Mouse (Mus musculus): ENCODE measurements around the gene Pitpna. TPM values are rescaled to one million over a fixed set of nuclear protein-coding genes. Genes with fewer than 3 reads are reported as not detected.
A peak's percentile ranks its signal among the peaks of the same experiment; 100 is the strongest.

The Pitpna gene
- polyA plus RNA-seq (2015; fragmentation: Nextera tagmentation; extraction: Ambion mirVana): 82.4 and 83.4 TPM in 2 replicates

GRCm38 (mm10) chr11:75587493-75588284 is at the start of gene Pitpna:
TSS of gene Pitpna (plus strand) at chr11:75588097.
- WGBS: 3% methylated on average over 49 of the region's 49 CpGs
- Histone ChIP-seq H3K4me3 (replicated peaks) (peak within 1 kb of the TSS; percentile 77), H3K4me1 (peaks cover 16% of the 10 kb centered on the region), H3K9ac (peak within 1 kb of the TSS; percentile 76), H3K27ac (peak within 1 kb of the TSS; percentile 81), H3K36me3 (no peaks in the 10 kb centered on the region), H3K4me2 (peak within 1 kb of the TSS; percentile 85), H3K9me3 (no peaks in the 10 kb centered on the region), H3K27me3 (replicated peaks) (no peaks in the 10 kb centered on the region)
- peak; percentile 90 for ATAC-seq (ENCODE audit: insufficient read depth, low FRiP score, low read depth)

DNA sequence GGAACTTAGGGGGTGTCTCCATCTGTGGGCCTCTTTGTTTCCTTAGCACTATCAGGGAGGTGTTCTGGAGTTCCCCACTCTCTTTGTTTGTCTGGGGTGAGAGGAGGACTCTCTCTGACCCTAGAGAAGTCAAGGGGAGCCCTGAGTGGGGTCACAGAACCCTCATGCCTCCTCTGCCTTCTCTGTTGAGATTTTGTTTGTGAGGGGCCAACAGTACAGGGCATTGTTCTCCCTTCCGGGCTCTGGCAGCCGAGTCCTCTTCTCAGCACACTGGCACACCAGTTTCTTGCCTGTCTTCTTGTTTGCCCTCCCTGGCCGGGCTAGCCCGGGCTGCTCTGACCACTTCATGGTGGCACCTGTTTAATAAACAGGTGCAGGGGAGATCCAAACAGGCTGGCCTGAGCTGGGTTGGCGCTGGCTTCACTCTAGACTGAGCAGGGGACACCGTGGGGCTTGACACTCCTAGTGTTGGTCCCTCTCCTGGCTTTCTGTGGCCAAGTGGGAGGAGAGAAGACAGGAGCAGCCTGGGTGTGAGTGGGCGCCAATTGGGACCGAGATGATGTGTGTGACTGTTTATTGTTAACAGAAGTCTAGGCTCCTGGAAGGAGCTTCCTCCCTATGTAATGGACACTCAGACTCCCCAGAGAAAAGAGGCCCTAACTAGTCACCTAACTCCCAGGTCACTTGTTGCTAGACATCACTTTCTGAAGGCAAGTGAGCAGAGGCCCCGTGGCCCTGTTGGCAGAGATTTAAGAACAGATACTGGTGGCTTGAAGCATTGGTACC is 49.5 kb upstream of the Pitpna start:
- H3K4me2 ChIP-seq: no peak overlapping the region
- no peak for ATAC-seq (ENCODE audit: insufficient read depth, low FRiP score, low read depth)
- no peak overlapping the region for H3K9ac ChIP-seq
- WGBS: 56% methylated on average over 9 of the region's 9 CpGs
- no peak overlapping the region for H3K4me3 ChIP-seq (replicated peaks)
- peaks cover 15% of the 10 kb centered on the region; the same call in 1 of the 2 replicates for H3K4me1 ChIP-seq
- no peaks in the 10 kb centered on the region for H3K27me3 ChIP-seq (replicated peaks)
- no peaks in the 10 kb centered on the region for H3K36me3 ChIP-seq
- H3K27ac ChIP-seq: peak overlapping the region; percentile 28; the same call in 1 of the 2 replicates
- no peaks in the 10 kb centered on the region for H3K9me3 ChIP-seq

GRCm38 (mm10) chr11:75538970-75539299 is 49.0 kb upstream of the Pitpna start:
- H3K36me3 ChIP-seq: no peaks in the 10 kb centered on the region
- no peaks in the 10 kb centered on the region for H3K27me3 ChIP-seq (replicated peaks)
- H3K9me3 ChIP-seq: no peaks in the 10 kb centered on the region
- 77% methylated on average over 13 of the region's 13 CpGs for WGBS
- no peak overlapping the region for H3K9ac ChIP-seq
- H3K4me3 ChIP-seq (replicated peaks): no peak overlapping the region
- no peak for ATAC-seq (ENCODE audit: insufficient read depth, low FRiP score, low read depth)
- H3K4me1 ChIP-seq: peaks cover 15% of the 10 kb centered on the region; the same call in 1 of the 2 replicates
- H3K27ac ChIP-seq: no peak overlapping the region
- H3K4me2 ChIP-seq: no peak overlapping the region

- ATAC-seq (ENCODE audit: insufficient read depth, low FRiP score, low read depth): no peak
- H3K4me2 ChIP-seq: no peak overlapping the region
- WGBS: 86% methylated on average over 8 of the region's 8 CpGs
- H3K36me3 ChIP-seq: no peaks in the 10 kb centered on the region
- no peak overlapping the region for H3K27ac ChIP-seq
- no peaks in the 10 kb centered on the region for H3K9me3 ChIP-seq
- H3K27me3 ChIP-seq (replicated peaks): no peaks in the 10 kb centered on the region
- no peak overlapping the region for H3K9ac ChIP-seq
- H3K4me3 ChIP-seq (replicated peaks): no peak overlapping the region
- H3K4me1 ChIP-seq: peaks cover 11% of the 10 kb centered on the region; the same call in 1 of the 2 replicates
Measured at GRCm38 (mm10) chr11:75540209-75540608, 47.7 kb upstream of the Pitpna start.

GRCm38 (mm10) chr11:75540710-75541581 is 47.0 kb upstream of the Pitpna start:
- H3K4me3 ChIP-seq (replicated peaks): no peak overlapping the region
- H3K4me1 ChIP-seq: peaks cover 10% of the 10 kb centered on the region; the same call in 1 of the 2 replicates
- H3K9ac ChIP-seq: no peak overlapping the region
- no peak overlapping the region for H3K4me2 ChIP-seq
- 68% methylated on average over 19 of the region's 19 CpGs for WGBS
- H3K27me3 ChIP-seq (replicated peaks): no peaks in the 10 kb centered on the region
- no peak for ATAC-seq (ENCODE audit: insufficient read depth, low FRiP score, low read depth)
- no peaks in the 10 kb centered on the region for H3K36me3 ChIP-seq
- H3K27ac ChIP-seq: no peak overlapping the region
- no peaks in the 10 kb centered on the region for H3K9me3 ChIP-seq

DNA sequence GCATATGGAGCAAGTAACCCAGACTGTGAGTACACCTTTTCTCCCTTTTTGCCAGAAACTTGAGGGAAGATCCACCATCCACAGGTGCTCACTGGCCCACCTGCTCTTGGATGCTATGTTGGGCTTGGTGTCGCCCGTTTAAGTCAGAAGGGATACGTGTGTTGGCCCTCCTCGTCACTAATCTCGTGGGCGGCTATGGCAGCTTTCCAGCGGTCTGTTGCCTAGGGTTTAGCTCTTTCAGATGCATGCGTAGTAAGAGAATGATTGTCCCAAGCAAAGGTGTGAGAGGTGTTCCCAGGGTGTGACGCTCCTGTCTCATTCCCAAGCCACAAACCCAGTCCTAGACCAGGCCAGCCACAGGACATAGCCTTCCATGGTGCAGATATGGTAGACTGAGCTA is 43.2 kb upstream of the Pitpna start:
- 84% methylated on average over 9 of the region's 9 CpGs for WGBS
- no peak overlapping the region for H3K4me2 ChIP-seq
- no peaks in the 10 kb centered on the region for H3K27me3 ChIP-seq (replicated peaks)
- H3K4me1 ChIP-seq: peaks cover 11% of the 10 kb centered on the region; the same call in 1 of the 2 replicates
- ATAC-seq (ENCODE audit: insufficient read depth, low FRiP score, low read depth): no peak
- H3K36me3 ChIP-seq: no peaks in the 10 kb centered on the region
- no peaks in the 10 kb centered on the region for H3K9me3 ChIP-seq
- no peak overlapping the region for H3K27ac ChIP-seq
- H3K9ac ChIP-seq: no peak overlapping the region
- no peak overlapping the region for H3K4me3 ChIP-seq (replicated peaks)

DNA sequence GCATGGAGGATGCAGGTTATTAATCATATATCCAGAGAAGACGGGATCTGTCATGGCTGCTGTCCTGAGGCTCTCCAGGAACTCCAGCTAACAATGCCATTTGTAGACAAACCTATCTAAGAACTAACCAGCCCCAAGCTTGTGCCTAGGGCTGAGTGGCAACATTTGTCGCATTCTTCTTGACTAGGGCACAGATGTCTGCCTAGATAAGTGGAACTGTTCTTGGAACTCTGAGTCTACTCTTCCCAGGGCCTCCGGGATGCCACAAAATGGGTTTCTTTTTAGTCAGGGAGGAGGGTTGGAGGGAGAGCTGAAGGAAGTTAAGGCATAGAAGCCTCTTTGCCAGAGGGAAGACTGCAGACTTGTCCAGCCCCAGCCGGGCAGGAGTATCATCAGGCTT is 41.8 kb upstream of the Pitpna start:
- no peak for ATAC-seq (ENCODE audit: insufficient read depth, low FRiP score, low read depth)
- Histone ChIP-seq H3K4me1 (peaks cover 19% of the 10 kb centered on the region), H3K27ac (no peak overlapping the region), H3K36me3 (no peaks in the 10 kb centered on the region), H3K4me2 (no peak overlapping the region), H3K9me3 (no peaks in the 10 kb centered on the region), H3K4me3 (replicated peaks) (no peak overlapping the region), H3K27me3 (replicated peaks) (no peaks in the 10 kb centered on the region), H3K9ac (no peak overlapping the region)
- WGBS: 71% methylated on average over 4 of the region's 4 CpGs

DNA sequence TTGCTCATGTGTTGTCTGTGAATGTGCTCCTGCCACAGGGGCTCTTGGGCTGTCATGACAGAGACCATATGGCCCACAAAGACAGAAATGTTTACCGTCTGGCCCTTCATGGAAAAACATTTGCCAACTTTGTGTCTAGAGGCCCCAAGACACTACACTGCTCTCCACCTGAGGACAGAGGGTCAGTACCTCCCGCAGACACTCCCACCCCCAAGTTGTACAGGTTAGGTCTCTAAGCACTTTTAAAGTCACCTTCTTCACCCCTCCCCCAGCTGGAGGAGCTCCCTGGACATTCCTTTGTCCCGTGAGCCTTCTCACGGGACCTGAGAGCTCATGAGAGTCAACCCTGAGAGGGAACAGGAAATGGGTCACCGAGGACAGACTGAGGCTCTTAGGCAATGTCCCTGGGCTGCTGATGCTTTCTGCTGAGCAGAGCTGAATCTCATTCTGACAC is 38.2 kb upstream of the Pitpna start:
- Histone ChIP-seq H3K9me3 (no peaks in the 10 kb centered on the region), H3K4me1 (peaks cover 40% of the 10 kb centered on the region), H3K4me3 (replicated peaks) (no peak overlapping the region), H3K27ac (peak overlapping the region; percentile 12; the same call in 1 of the 2 replicates), H3K36me3 (no peaks in the 10 kb centered on the region), H3K9ac (no peak overlapping the region), H3K4me2 (no peak overlapping the region), H3K27me3 (replicated peaks) (no peaks in the 10 kb centered on the region)
- no peak for ATAC-seq (ENCODE audit: insufficient read depth, low FRiP score, low read depth)
- 30% methylated on average over 5 of the region's 5 CpGs for WGBS

DNA sequence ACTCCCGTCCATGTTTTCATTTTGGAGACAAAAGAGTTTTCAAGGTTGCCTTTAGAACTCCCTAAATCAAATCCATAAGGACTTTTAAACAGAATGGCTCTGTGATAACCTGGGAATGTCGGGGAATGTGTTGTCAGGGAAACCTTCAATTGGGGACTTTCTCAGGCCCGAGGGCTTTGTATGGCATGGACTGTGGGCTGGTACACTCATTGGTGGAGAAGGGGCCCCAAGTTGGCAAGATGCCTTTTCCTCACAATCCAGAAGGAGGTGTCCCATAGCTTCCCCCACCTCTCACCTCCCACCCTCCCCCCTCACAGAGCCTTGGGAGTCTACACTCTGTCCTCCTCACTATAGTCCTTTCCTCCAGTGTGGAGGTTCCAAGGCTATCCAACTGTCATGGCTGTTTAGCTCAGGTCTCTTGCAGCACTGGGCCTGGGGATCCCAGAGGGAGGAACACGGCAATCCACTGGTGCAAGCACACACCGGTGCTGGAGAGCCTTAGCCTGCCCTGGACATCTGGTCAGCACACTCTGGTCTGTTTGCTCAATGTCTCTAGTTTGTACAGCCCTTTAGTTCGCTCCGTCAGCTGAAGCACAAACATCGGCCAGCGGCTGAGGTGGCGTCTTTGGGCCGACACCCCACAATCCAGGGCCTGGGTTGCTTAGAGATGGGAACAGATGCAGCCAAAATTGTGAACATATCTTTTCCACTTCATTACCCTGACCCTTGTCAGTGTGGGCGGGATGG is 37.5 kb upstream of the Pitpna start:
- ATAC-seq (ENCODE audit: insufficient read depth, low FRiP score, low read depth): peak; percentile 61; the same call in 1 of the 2 replicates
- H3K4me1 ChIP-seq: peaks cover 40% of the 10 kb centered on the region
- WGBS: 60% methylated on average over 12 of the region's 12 CpGs
- H3K9ac ChIP-seq: no peak overlapping the region
- H3K27ac ChIP-seq: peak overlapping the region; percentile 12; the same call in 1 of the 2 replicates
- H3K4me3 ChIP-seq (replicated peaks): no peak overlapping the region
- H3K4me2 ChIP-seq: no peak overlapping the region
- no peaks in the 10 kb centered on the region for H3K27me3 ChIP-seq (replicated peaks)
- no peaks in the 10 kb centered on the region for H3K9me3 ChIP-seq
- H3K36me3 ChIP-seq: no peaks in the 10 kb centered on the region

DNA sequence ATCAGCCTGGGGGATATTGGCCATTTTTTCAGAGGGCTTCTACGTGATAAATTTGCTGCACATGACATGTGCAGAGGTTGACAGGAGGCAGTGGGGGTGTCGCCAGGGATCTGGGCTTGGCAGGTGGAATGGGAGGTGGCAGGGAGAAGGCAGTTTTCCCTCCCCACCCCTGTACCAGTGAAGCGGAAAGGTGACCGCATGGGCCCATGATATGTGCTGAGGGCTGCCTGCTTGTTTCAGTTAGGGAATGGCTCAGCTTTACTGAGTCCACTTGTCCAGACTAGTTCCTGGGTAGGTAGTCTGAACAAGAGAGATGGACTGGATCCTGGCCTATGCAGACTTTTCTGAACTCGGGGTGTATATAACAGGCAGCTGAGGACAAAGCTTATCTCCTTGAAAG is 36.6 kb upstream of the Pitpna start:
- no peak overlapping the region for H3K4me2 ChIP-seq
- no peaks in the 10 kb centered on the region for H3K27me3 ChIP-seq (replicated peaks)
- H3K4me1 ChIP-seq: peaks cover 40% of the 10 kb centered on the region
- H3K9me3 ChIP-seq: no peaks in the 10 kb centered on the region
- peak overlapping the region; percentile 58 for H3K27ac ChIP-seq
- WGBS: 88% methylated on average over 5 of the region's 5 CpGs
- no peak for ATAC-seq (ENCODE audit: insufficient read depth, low FRiP score, low read depth)
- no peaks in the 10 kb centered on the region for H3K36me3 ChIP-seq
- H3K4me3 ChIP-seq (replicated peaks): no peak overlapping the region
- no peak overlapping the region for H3K9ac ChIP-seq

DNA sequence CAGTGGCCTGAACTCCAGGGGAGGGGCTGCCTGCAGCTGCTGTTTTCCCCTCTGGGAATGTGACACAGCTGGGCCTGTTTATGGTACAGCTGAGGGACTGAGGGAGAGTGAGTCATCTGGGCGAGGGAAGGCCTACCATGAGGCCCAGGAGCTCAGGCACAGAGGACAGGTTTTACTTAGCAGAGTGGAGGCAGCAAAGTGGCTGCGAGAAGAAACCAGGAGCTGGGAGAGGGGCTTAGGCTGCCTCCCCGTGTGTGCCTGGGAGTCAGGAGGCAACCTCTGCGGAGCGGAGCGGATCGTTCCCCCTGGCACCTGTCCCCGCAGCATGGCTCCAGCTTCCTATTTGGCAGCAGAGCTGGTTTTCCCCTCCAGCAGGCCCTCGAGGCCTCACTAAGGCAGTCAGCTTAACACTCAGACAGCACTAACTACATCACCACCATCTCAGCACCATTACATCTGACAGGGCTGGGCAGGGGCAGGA is 35.9 kb upstream of the Pitpna start:
- Histone ChIP-seq H3K27me3 (replicated peaks) (no peaks in the 10 kb centered on the region), H3K4me1 (peaks cover 40% of the 10 kb centered on the region), H3K4me3 (replicated peaks) (no peak overlapping the region), H3K9ac (no peak overlapping the region), H3K36me3 (no peaks in the 10 kb centered on the region), H3K27ac (peak overlapping the region; percentile 58), H3K9me3 (no peaks in the 10 kb centered on the region), H3K4me2 (no peak overlapping the region)
- 38% methylated on average over 9 of the region's 9 CpGs for WGBS
- ATAC-seq (ENCODE audit: insufficient read depth, low FRiP score, low read depth): peak; percentile 62; the same call in 1 of the 2 replicates

Measured in stomach, embryonic 15.5 days (tissue).